Mouse (Mus musculus): Measurements from ENCODE around the gene Gpr137. TPM values are rescaled to one million over a fixed set of nuclear protein-coding genes. Genes with fewer than 3 reads are reported as not detected.
"Not testable (repeated sequence)": the region's sequence is repeated elsewhere in the genome, so short reads cannot be mapped to it uniquely, and the experiment has no call there.

Gene Gpr137
- 10 to 100 TPM; 35.0 to 38.8 TPM for total RNA-seq (2021)

DNA sequence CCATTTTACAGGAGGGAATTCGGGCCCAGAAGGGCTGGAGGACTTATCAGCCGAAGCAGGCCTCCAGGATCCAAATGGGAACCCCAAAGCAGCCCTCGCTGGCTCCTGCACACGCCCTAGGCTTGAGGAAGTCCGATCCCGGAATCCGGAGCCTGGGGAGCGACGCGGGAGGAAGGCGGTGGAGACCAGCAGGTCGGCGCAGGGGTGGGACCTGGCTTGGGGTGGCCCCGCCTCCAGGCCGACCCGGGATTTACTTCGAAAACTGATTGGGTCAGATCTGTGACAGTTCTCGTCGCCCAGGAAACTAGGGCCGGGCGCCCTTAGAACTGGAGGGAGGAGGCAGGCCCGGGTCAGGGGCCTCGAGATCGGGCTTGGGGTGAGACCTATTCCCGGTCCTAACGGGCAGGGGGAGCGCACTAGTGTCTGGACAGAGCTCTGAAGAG is at the start of gene Gpr137:
TSS of gene Gpr137 (minus strand) at position 232 of the 443 bp plus-strand sequence.
- intact Hi-C loops (cut with DNase I), result no loop called here
- peak; percentile 96 for DNase-seq (ENCODE audit: low spot score)

DNA sequence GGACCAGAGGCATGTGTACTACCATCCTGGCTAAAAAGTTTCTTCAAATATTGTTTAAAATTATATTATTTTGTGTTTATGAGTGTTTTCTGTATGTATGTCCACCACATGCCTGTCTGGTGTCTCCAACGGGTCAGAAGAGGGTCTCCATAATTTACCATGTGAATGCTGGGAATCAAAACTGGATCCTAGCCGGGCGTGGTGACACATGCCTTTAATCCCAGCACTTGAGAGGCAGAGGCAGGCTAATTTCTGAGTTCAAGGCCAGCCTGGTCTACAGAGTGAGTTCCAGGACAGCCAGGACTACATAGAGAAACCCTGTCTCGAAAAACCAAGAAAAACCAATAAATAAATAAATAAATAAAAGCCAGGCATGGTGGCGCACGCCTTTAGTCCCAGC is 48.9 kb upstream of the Gpr137 start:
- intact Hi-C loops (cut with DNase I); DNase-seq (ENCODE audit: low spot score): not testable (repeated sequence)

DNA sequence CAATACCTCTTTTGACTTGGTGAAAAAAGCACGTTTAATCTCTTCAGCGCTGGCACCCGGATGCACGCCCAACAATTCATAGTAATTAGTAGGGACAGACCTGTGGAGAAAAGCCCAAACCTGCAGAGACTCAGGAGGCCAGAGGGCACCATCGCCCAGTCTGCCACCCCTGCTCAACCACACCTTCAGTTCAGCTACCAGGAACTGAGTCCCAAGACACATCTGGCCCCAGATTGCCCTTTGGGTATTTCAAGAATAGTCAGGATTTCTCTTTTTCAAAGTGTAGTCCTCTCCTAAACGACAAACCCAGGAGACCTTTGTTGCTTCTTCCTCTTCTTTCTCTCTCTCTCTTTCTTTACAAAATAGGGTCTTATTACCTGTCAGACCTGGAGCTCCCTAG is 48.4 kb upstream of the Gpr137 start:
- intact Hi-C loops (cut with DNase I), result no loop called here
- DNase-seq (ENCODE audit: low spot score), result no peak

DNA sequence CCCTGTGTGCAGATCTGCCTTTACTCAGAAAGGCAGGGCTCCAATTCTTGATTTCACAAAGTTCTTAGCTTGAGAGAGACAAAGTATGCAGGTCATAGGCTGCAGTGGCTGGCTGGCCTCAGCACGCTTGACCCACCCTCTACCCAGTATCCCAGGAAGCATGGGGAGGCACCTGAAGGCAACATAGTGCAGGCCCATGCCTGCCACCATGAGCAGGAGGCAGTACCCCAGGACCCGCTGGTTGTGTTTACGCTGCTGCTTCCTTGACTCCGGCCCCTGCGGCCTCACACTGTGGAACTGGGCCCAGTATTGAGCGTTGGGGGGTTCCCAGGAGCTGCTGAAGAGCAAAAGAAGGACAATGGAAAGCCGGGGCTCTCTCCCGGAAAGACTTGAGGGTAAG is 47.0 kb upstream of the Gpr137 start:
- no peak for DNase-seq (ENCODE audit: low spot score)
- intact Hi-C loops (cut with DNase I), result no loop called here

DNA sequence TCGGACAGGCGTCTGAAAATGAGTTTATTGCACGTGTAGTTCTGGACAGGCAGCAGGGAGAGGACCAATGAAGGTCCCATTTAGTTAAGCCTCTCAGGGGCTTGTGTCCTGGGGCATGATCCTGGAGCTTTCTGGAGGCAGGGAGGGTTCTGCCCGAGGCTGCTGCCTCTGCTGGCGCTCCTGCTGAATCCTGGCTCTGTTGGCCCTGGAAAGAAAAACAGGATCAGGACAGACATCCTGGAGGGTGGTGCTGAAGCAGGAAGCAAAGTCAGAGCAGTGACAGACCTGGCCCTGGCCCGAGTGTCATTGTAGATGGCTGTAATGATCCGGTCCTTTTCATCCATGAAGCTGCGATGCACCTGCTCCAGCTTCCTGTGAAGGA is 45.6 kb upstream of the Gpr137 start:
- intact Hi-C loops (cut with DNase I), result no loop called here
- DNase-seq (ENCODE audit: low spot score), result no peak

DNA sequence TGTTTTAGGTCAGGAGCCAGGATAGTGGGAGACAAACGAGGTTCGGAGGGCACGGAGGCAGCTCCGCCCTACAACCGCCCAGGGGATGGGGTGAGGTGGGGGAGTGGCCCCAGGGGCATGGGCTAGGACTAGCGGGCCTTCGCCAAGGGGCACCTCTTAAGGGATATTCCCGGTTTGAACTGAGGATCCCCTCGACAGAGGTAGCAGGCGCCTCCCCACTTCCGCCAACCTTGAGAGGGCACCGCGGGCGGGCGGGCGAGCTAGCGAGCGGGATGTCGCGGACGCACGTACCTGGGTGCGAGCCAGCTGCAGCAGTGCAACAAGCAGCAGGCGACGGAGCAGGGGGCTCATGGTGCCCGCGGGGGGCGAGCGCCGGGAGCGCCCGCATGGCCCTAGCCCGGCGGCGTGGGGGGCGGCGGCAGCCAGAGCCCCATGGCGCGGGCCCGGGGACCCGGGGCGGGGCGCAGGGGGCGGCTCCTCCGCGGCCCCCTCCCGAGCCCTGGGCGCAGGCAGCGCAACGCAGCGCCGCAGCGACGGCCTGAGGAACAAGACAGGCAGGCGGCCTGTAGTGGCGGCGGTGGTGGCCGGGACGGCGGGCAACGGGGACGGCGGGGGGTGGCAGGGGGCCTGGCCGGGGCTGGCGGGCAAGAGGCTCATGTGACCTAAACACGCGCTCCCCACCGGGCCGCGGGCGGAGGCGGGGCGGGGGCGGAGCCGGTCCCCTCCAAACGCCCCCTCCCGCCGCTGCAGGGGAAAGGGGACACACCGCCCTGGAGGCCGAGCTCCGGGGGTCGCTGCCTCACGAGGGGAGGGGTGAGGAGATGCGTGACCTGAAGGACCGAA is 45.0 kb upstream of the Gpr137 start, which contains the start of gene Vegfb:
TSS of gene Vegfb (minus strand) at position 591 of the 843 bp plus-strand sequence.
- peak; percentile 58 for DNase-seq (ENCODE audit: low spot score)
- intact Hi-C loops (cut with DNase I), result no loop called here

DNA sequence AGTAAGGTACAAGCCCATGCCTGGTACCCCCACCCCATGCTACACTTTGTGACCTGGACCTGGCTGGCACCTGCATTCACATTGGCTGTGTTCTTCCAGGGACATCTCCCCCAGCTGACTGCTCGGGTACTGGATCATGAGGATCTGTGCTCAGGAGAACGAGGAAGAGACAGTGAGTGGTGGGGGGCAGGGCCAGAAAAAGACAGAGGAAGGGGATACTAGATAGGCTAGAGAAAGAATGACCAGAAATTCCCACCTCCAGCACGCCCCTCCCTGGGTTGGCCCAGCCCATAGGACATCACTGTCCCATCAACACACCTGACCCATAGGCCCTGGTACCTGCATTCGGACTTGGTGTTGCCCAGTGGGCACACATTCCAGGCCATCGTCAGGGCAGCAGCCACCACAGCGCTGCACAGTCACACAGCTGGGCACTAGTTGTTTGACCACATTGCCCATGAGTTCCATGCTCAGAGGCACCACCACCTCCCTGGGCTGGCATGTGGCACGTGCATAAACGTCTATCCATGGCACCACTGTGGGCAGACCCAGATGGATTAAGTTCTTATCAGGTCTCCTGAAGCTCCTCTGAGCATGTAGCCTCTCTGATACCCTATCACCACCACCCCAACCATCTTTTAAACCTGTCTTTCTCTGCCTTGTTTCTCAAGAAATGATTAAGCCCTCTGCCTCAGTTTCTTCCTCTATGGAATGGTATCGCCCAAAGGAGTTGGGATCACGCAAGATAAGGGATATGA is 43.9 kb upstream of the Gpr137 start:
- DNase-seq (ENCODE audit: low spot score), result no peak
- intact Hi-C loops (cut with DNase I), result no loop called here

DNA sequence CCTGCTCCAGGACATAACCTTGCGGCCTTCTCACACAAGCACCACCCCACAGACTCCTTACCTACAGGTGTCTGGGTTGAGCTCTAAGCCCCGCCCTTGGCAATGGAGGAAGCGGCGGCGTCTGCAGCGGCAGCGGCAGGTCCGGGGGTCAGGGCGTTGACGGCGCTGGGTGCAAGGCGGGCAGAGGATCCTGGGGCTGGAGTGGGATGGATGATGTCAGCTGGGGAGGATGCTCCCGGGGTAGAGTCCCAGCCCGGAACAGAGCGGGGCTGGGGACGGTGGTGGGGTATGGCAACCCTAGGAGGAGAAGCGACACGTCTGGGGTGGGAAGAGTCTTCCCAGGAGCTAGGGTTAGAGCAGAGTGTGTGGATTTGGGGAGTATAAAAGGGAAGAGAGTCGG is 43.0 kb upstream of the Gpr137 start:
- intact Hi-C loops (cut with DNase I), result no loop called here
- no peak for DNase-seq (ENCODE audit: low spot score)

DNA sequence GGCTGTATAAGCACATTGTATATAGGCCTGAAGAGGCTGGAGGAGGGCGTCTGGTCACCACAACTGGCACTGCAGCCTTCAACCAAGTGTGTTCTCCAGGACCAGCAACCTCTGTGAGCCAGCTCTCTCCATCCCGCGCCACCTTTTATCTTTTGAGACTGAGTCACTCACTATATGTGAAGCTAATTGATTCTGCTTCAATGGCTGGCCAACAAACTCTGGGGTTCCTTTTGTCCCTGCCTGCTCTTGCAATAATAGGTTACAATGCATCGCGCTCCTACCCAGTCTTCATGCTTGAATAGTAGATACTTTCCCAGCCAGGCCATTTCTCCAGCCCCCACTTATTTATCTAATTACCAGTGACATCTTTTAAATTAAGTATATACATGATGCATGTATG is 41.3 kb upstream of the Gpr137 start:
- DNase-seq (ENCODE audit: low spot score), result no peak

DNA sequence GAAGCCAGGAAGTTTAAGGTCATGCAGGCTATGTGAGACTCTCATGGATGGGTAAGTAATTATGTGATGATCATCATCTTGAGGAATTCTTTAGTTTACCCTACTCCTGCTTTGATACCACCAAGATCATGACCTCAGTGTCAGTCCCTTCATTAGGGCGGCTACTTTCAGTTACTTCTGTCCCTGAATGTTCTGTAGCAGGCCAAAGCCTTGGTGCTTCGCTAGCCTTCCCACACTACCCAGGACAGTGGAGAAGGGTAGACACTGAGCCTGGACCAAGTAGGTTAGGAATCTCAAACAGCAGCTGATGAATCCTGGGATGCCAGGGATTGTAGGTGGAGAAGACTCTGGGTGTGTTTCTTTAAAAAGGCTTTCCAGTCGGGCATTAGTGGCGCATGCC is 39.2 kb upstream of the Gpr137 start:
- intact Hi-C loops (cut with DNase I), result no loop called here
- no peak for DNase-seq (ENCODE audit: low spot score)

More for the DNA sequence above, 41.3 kb upstream of the Gpr137 start:
- intact Hi-C loops (cut with DNase I), result no loop called here

DNA sequence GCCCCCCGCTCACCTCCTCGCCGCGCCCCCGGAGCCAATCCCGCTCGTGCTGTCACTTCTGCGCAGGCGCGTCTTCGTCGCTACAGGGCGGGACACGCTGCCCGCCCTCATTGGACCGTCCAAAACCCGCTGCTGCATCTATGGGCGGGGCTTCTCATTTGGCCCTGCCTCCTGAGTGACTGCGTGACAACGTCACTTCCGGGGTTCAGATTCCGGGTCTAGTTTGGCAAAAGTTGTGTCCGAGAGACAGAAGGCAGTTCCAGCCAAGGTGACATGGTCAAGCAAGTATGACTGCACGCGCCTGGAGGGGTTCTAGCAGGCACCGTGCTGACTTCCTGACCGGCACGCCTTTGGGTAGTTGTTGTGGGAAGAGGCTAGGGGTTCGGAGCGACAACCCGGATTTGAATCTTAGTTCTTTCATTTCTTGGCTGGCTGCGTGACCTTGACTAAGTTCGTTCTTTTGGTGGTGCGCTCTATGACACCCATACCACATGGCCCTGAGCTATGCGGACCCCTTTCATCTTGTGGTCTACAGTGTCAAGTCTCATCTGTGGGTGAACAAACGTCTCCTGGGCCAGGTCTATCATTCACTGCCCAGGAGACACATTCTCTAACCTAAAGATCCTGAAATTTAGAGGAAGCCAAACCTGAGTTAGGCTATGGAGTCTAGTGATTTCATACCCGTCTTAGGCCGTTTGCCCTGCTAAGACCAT is 38.3 kb upstream of the Gpr137 start, which contains the start of gene Fkbp2:
TSS of gene Fkbp2 (minus strand) at position 121 of the 713 bp plus-strand sequence.
- DNase-seq (ENCODE audit: low spot score), result peak; percentile 99
- intact Hi-C loops (cut with DNase I), result no loop called here

DNA sequence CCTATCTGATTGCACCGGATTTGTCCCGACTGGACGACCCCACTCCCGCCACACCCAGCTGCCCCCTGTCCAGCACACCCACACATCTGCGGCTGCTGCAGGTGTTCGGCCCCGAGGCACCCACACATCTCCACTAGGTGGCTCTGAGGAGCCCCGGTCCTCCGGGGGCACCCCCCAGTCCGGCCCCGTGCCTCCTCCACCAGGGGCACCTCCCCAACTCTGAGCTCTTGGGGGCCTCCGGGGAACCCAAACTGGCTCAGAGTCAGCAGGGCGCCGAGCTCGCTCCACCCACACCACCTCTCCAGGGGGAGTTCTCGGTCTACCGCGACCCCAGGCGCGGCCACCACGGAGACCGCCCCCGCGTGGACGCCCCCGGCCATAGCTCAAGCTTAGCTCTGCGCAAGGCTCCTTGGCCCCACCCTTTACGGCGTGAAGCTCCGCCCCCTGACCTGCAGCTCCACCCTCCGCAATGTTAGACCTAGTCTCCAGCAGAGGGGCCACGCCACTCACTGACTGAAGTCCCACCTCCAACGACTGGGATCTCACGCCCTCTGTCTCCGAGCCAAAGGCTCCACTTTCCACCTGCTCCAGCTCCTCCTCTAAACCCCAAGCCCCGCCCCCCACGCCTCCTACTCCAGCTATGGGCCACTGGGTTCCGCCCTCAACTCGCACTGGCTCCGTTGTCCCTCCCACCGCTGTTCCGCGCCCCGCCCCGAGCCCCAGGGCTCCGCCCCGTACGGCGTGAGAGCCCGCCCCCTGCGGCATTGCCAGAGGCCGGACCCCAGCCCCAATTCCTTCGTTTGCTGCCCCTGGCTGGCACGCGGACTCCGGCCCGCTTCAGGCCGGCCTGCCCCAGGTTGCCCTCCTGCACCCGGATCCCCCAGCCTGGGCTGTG is 37.5 kb upstream of the Gpr137 start:
- peak; percentile 98 for DNase-seq (ENCODE audit: low spot score)
- intact Hi-C loops (cut with DNase I), result loop anchor here (5.0 kb wide), 1 partner anchor 43 kb away; no protein-coding TSS in a partner anchor

DNA sequence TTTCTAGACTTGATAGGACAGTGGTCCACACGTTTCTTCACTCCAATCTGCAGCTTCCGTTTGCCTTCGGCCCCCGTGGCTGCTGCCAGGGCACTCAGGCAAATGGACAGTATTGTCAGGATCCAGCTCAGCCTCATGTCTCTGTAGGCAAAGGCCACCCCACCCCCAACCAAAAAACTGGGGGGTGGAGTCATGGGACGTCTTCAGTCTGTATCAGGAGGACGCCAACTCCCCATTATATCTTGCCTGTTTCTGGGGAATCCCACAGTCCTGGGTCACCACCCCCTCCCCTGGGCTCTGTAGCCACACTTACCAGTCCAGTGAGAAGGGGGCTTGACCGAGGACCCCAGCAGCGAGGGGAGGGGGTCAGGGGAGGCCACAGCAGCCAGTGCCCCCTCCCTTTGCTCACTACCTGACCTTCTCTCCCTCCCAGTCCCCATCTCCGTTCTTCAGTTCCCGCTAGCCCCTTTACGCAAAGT is 36.8 kb upstream of the Gpr137 start:
- intact Hi-C loops (cut with DNase I), result loop anchor here (5.0 kb wide), 1 partner anchor 43 kb away; no protein-coding TSS in a partner anchor
- DNase-seq (ENCODE audit: low spot score), result no peak

DNA sequence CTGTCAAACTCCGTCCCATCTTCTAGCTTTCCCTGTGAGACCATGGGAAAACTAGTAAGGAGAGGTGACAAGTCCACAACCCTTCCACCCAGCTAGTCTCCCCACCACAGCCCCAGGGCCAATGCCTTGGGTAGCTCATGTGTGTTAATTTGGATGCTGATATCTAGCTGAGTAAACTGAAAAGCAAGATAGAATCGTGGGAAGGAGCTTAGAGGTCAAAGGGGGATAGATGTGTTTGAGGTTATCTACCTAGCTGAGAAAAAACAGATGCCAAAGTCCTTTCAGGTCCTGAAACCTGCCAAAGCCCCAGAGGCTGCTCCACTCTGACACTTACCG is 36.3 kb upstream of the Gpr137 start:
- no peak for DNase-seq (ENCODE audit: low spot score)
- intact Hi-C loops (cut with DNase I), result loop anchor here (5.0 kb wide), 1 partner anchor 44 kb away; no protein-coding TSS in a partner anchor

DNA sequence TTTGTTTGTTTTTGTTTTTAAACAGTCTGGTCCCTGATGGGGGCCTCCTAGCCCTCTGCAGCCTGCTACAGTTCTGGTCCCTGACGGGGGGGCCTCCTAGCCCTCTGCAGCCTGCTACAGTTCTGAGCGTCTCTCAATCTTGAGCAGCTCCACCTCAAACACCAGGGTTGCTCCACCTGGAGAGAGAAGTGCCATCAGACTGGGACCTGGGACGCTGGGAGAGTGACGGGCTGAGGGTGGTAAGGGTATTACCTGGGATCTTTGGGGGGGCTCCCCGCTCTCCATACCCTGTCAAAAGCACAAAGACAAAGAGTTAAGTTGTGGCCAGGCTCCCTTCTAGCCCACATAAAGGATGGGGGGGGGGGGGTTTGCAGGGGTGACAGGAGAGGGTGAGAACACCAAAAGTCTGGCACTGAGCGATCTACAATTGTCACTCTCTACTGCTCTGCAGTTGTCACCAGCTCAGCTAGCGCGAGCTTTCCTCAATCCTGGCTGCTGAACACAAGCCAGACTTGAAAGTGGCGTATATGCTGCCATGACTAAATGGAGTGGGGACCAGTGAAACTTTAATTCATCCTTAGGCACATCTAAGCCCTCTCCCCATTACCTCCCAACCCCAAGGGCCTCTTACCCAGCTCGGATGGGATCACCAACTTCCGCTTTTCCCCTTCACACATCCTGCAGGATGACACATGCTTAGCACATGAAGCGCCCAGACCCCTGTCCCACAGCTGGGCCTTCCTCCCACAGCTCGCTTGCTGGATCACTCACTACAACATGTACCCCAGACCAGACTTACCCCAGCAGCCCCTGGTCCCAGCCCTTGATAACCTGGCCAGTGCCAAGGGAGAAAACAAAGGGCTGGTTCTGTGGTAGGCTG is 35.7 kb upstream of the Gpr137 start:
- intact Hi-C loops (cut with DNase I), result loop anchor here (5.0 kb wide), 1 partner anchor 44 kb away; no protein-coding TSS in a partner anchor
- DNase-seq (ENCODE audit: low spot score), result no peak

DNA sequence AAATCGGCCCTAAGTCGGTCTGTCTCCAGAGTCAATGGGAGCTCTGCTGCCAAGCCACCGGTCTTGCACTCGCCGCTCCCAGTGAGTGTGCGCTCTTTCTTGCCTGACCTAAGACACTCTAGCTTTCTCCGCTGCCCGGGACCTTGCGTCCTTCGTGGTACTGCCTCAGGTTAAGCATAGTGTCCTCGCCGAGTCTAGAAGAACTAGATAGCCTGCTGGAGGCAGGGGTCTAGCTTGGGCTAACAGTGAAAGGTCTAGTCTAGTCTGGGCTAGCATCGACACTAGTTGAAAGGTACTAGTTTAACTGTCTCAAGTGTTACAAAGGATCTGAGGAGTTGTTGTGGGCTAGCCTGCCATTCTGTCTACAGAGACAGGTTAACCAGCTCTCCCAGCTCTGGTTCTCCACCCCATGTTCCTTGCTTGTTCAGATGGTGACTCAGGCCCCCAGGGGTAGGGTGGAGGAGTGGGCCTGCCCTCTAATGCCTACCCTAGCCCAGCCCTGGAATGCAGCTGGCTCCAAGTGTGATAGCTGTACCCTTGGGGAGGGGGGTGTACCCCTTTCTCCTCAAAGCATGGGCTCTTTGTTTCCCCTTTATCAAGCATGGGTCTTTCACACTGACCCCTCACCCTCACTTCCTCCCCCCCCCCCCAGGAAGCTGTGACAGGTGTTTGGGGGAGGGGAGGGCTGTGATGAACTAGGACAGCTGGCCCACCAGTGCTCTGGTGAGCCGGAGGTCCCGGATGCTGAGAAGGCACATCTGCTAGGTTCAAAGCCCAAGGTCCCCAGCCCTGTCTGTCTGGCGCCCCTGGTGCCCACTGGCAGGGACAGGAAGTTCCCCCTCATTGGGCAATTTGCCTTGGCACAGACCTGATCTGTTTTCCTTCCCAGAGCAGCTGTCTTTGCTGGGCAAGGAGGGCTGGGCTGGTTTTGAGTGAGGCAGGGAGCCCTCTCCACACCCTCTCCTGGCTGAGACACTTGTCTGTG is 33.5 kb upstream of the Gpr137 start, which contains the start of gene Plcb3:
TSS of gene Plcb3 (minus strand) at position 934 of the 985 bp plus-strand sequence.
- intact Hi-C loops (cut with DNase I), result loop anchor here (5.0 kb wide), 1 partner anchor 46 kb away; no protein-coding TSS in a partner anchor
- peak; percentile 53 for DNase-seq (ENCODE audit: low spot score)
